Mouse (Mus musculus) brain, embryonic 14.5 days (tissue): ENCODE results near the gene Hrh3. TPM values are rescaled to one million over a fixed set of nuclear protein-coding genes. Genes with fewer than 3 reads are reported as not detected.

ENCODE experiments used
- DNase-seq: peaks from one replicate; pipeline ENCODE4 v3.0.0-alpha.2; 2011; ENCODE audit warnings: low read depth
- CTCF ChIP-seq: fragments of 200-500 bp; IDR thresholded peaks from 2 replicates; pipeline ENCODE4 v1.5.1; 2012; ENCODE audit warnings: inconsistent platforms, mild to moderate bottlenecking, moderate library complexity, borderline replicate concordance; ENCODE audit not compliant: insufficient read depth, insufficient read length; ENCODE audit errors: extremely low read depth
- POLR2A ChIP-seq: fragments of 200-500 bp; IDR thresholded peaks from 2 replicates; pipeline ENCODE4 v1.6.1; 2012; ENCODE audit warnings: mild to moderate bottlenecking, inconsistent platforms, borderline replicate concordance; ENCODE audit not compliant: poor library complexity, insufficient read depth, insufficient read length, severe bottlenecking; ENCODE audit errors: extremely low read depth
- polyA plus RNA-seq: library from polyadenylated mRNA; depleted of rRNA; stranded (reverse); fragments of >200 nt; gene quantifications from 2 replicates; pipeline ENCODE4 v1.2.3, GENCODE M21; 2012

Hrh3 gene
- polyA plus RNA-seq, 1 experiment, result 11.0 TPM

GRCm38 (mm10) chr2:180119439-180120291 lies 15.4 kb upstream of the Hrh3 start:
- peak; percentile 47 for DNase-seq
- TF ChIP-seq CTCF (no peak), POLR2A (no peak)

GRCm38 (mm10) chr2:180118661-180119438 lies 14.6 kb upstream of the Hrh3 start, which contains the start of gene Osbpl2:
Gene Osbpl2 (plus strand): TSS chr2:180119306.
- TF ChIP-seq POLR2A (peak; percentile 85), CTCF (no peak)
- peak; percentile 100 for DNase-seq

- peak; percentile 95 for DNase-seq
- TF ChIP-seq CTCF (no peak), POLR2A (no peak)
Measured at GRCm38 (mm10) chr2:180117485-180118194, 13.4 kb upstream of the Hrh3 start.

GRCm38 (mm10) chr2:180116741-180117484 lies 12.6 kb upstream of the Hrh3 start:
- DNase-seq, result no peak
- TF ChIP-seq CTCF (no peak), POLR2A (no peak)

GRCm38 (mm10) chr2:180116081-180116493 lies 11.8 kb upstream of the Hrh3 start:
- DNase-seq, result no peak

GRCm38 (mm10) chr2:180115279-180115678 lies 11.0 kb upstream of the Hrh3 start:
- DNase-seq, result peak; percentile 84
- no peak for TF ChIP-seq POLR2A
- TF ChIP-seq CTCF, result no peak

More at GRCm38 (mm10) chr2:180116081-180116493, 11.8 kb upstream of the Hrh3 start:
- TF ChIP-seq CTCF, result no peak

GRCm38 (mm10) chr2:180113909-180114890 lies 9.9 kb upstream of the Hrh3 start:
- peak; percentile 79 for DNase-seq
- no peak; the same call in 1 of the 2 replicates for TF ChIP-seq CTCF
- TF ChIP-seq POLR2A, result no peak

- no peak for TF ChIP-seq CTCF
- TF ChIP-seq POLR2A, result no peak
Measured at GRCm38 (mm10) chr2:180108285-180108684, 4.0 kb upstream of the Hrh3 start.

GRCm38 (mm10) chr2:180107081-180107480 lies 2.8 kb upstream of the Hrh3 start:
- DNase-seq, result no peak
- TF ChIP-seq CTCF, result peak; percentile 37; the same call in 1 of the 2 replicates
- TF ChIP-seq POLR2A, result no peak

More at GRCm38 (mm10) chr2:180108285-180108684, 4.0 kb upstream of the Hrh3 start:
- no peak for DNase-seq

GRCm38 (mm10) chr2:180105441-180106190 lies 1.3 kb upstream of the Hrh3 start:
- TF ChIP-seq POLR2A (no peak), CTCF (no peak)
- no peak for DNase-seq
